ENCODE assay signal across 8 mouse cellular contexts in genomic region chr2:156047929-156048328, GRCm38 (mm10). TPM values are rescaled to one million over a fixed set of nuclear protein-coding genes. Genes with fewer than 3 reads are reported as not detected.
DNase-seq lines count a peak whose midpoint lies in the region; ATAC-seq and TF ChIP-seq lines count a peak whose summit lies in the region.

No protein-coding gene starts in this region.

- no peak overlapping the region for H3K27ac ChIP-seq in liver, postnatal 0 days (ENCODE audit: low read depth)
- H3K27ac ChIP-seq in embryonic facial prominence, embryonic 10.5 days (replicated peaks), result no peak overlapping the region
- no peak overlapping the region for H3K27ac ChIP-seq in limb, embryonic 10.5 days
- no peak overlapping the region for H3K27ac ChIP-seq in stomach, embryonic 14.5 days (ENCODE audit: low read length)

- WGBS in liver, postnatal 0 days (ENCODE audit: insufficient replicate concordance), result 12% methylated on average over 19 of the region's 19 CpGs
- WGBS in embryonic facial prominence, embryonic 10.5 days, result 5% methylated on average over 19 of the region's 19 CpGs
- WGBS in limb, embryonic 10.5 days, result 7% methylated on average over 19 of the region's 19 CpGs
- 7% methylated on average over 19 of the region's 19 CpGs for whole genome bisulfite sequencing in stomach, embryonic 14.5 days

- H3K9me3 ChIP-seq in liver, postnatal 0 days (ENCODE audit: low read length), result no peaks in the 10 kb centered on the region
- H3K9me3 ChIP-seq in embryonic facial prominence, embryonic 10.5 days, result no peaks in the 10 kb centered on the region
- H3K9me3 ChIP-seq in limb, embryonic 10.5 days (replicated peaks), result no peaks in the 10 kb centered on the region
- H3K9me3 ChIP-seq in stomach, embryonic 14.5 days (ENCODE audit: control insufficient read depth, low read depth, low read length), result no peaks in the 10 kb centered on the region

- no peak overlapping the region for H3K9ac ChIP-seq in liver, postnatal 0 days (replicated peaks)
- H3K9ac ChIP-seq in stomach, embryonic 14.5 days (replicated peaks; ENCODE audit: low read depth, low read length), result no peak overlapping the region

- DNase-seq in liver, result peak; percentile 21
- DNase-seq in liver, postnatal 0 days, result no peak
- DNase-seq in embryonic facial prominence, embryonic 10.5 days (ENCODE audit: low spot score), result peak; percentile 33
- DNase-seq in limb, embryonic 10.5 days (ENCODE audit: low spot score), result no peak
- no peak for DNase-seq in layer of hippocampus, postnatal 10 days (ENCODE audit: low spot score in 2 of 2)
- DNase-seq in gastrocnemius, adult 8-10 months (ENCODE audit: low spot score in 2 of 2), result no peak
- DNase-seq in frontal cortex, postnatal 25 days (ENCODE audit: low spot score in 2 of 2), result no peak

- ATAC-seq in liver, postnatal 0 days, result no peak
- ATAC-seq in stomach, embryonic 14.5 days (ENCODE audit: insufficient number of reproducible peaks, insufficient read depth, low FRiP score, low read depth), result 0 out of 2 replicates have a peak, but pooled peaks have one; percentile 31

- H3K4me2 ChIP-seq in liver, postnatal 0 days (ENCODE audit: low read depth, low read length), result no peak overlapping the region
- peak overlapping the region; percentile 32 for H3K4me2 ChIP-seq in stomach, embryonic 14.5 days (replicated peaks; ENCODE audit: low read depth, low read length)

- H3K27me3 ChIP-seq in liver, postnatal 0 days (ENCODE audit: insufficient read depth, low read length), result 0 out of 2 replicates have a peak, but pooled peaks cover 11% of the 10 kb centered on the region
- H3K27me3 ChIP-seq in embryonic facial prominence, embryonic 10.5 days (replicated peaks; ENCODE audit: low read depth, poor library complexity, severe bottlenecking), result peaks cover 39% of the 10 kb centered on the region
- H3K27me3 ChIP-seq in limb, embryonic 10.5 days (ENCODE audit: low read depth, poor library complexity, severe bottlenecking), result peaks cover 31% of the 10 kb centered on the region
- H3K27me3 ChIP-seq in stomach, embryonic 14.5 days (ENCODE audit: control insufficient read depth, insufficient read depth, low read length), result no peaks in the 10 kb centered on the region

- H3K36me3 ChIP-seq in liver, postnatal 0 days (replicated peaks; ENCODE audit: insufficient read depth, low read length), result no peaks in the 10 kb centered on the region
- no peaks in the 10 kb centered on the region for H3K36me3 ChIP-seq in embryonic facial prominence, embryonic 10.5 days (replicated peaks)
- no peaks in the 10 kb centered on the region for H3K36me3 ChIP-seq in limb, embryonic 10.5 days
- H3K36me3 ChIP-seq in stomach, embryonic 14.5 days (ENCODE audit: control insufficient read depth, insufficient read depth, low read length), result no peaks in the 10 kb centered on the region

- H3K4me3 ChIP-seq in liver, postnatal 0 days (ENCODE audit: low read depth, low read length), result no peak overlapping the region
- H3K4me3 ChIP-seq in embryonic facial prominence, embryonic 10.5 days, result peak overlapping the region; percentile 39
- H3K4me3 ChIP-seq in limb, embryonic 10.5 days, result peak overlapping the region; percentile 16; the same call in 1 of the 2 replicates
- no peak overlapping the region for H3K4me3 ChIP-seq in stomach, embryonic 14.5 days (ENCODE audit: low read depth, low read length)

- no peak for TF ChIP-seq EP300 in liver, postnatal 0 days (IDR thresholded peaks at IDR 0.05; ENCODE audit: low read depth)

- H3K4me1 ChIP-seq in liver, postnatal 0 days (ENCODE audit: insufficient read depth), result no peaks in the 10 kb centered on the region
- peaks cover 7% of the 10 kb centered on the region for H3K4me1 ChIP-seq in embryonic facial prominence, embryonic 10.5 days
- peaks cover 11% of the 10 kb centered on the region; the same call in 1 of the 2 replicates for H3K4me1 ChIP-seq in limb, embryonic 10.5 days
- no peaks in the 10 kb centered on the region for H3K4me1 ChIP-seq in stomach, embryonic 14.5 days (ENCODE audit: control insufficient read depth, insufficient read depth, low read length)

- no peak for TF ChIP-seq CTCF in liver, postnatal 0 days (IDR thresholded peaks at IDR 0.05; ENCODE audit: low read depth)

RNA-seq across cellular contexts. Expression of gene Fer1l4, which starts 4.8 kb away (rescaled TPM):
- polyA plus RNA-seq in liver, postnatal 0 days (2015; fragmentation: Nextera tagmentation; extraction: Ambion mirVana), result not detected in 2 replicates
- 0.11 TPM in 1 of 2 replicates, not detected in the other for polyA plus RNA-seq in embryonic facial prominence, embryonic 10.5 days (2016; fragmentation: Nextera tagmentation; extraction: Ambion mirVana)
- polyA plus RNA-seq in limb, embryonic 10.5 days (2016; fragmentation: Nextera tagmentation; extraction: Ambion mirVana), result not detected in 2 replicates
- 0.78 and 1.6 TPM in 2 replicates for polyA plus RNA-seq in stomach, embryonic 14.5 days (2014; fragmentation: Nextera tagmentation; extraction: Ambion mirVana)
- not detected for total RNA-seq in layer of hippocampus, postnatal 10 days (2021)
- not detected for total RNA-seq in gastrocnemius, adult 8-10 months (2022)

RNA-seq across cellular contexts. Expression of gene Spag4, which starts 17.0 kb away (rescaled TPM):
- 0.54 and 0.74 TPM in 2 replicates for polyA plus RNA-seq in liver, postnatal 0 days (2015; fragmentation: Nextera tagmentation; extraction: Ambion mirVana)
- 5.9 and 6.0 TPM in 2 replicates for polyA plus RNA-seq in embryonic facial prominence, embryonic 10.5 days (2016; fragmentation: Nextera tagmentation; extraction: Ambion mirVana)
- polyA plus RNA-seq in limb, embryonic 10.5 days (2016; fragmentation: Nextera tagmentation; extraction: Ambion mirVana), result 5.6 and 5.9 TPM in 2 replicates
- polyA plus RNA-seq in stomach, embryonic 14.5 days (2014; fragmentation: Nextera tagmentation; extraction: Ambion mirVana), result 3.1 and 4.2 TPM in 2 replicates
- total RNA-seq in layer of hippocampus, postnatal 10 days (2021), result 1 to 10 TPM; 3.3 to 6.7 TPM
- 1 to 10 TPM in 2 of 4 experiments, under 1 TPM in 1, not detected in 1; 0.83 to 1.2 (median 1.2) TPM for total RNA-seq in gastrocnemius, adult 8-10 months (2022)

RNA-seq across cellular contexts. Expression of gene Ergic3, which starts 40.1 kb away (rescaled TPM):
- 64.5 and 64.8 TPM in 2 replicates for polyA plus RNA-seq in liver, postnatal 0 days (2015; fragmentation: Nextera tagmentation; extraction: Ambion mirVana)
- 178 and 183 TPM in 2 replicates for polyA plus RNA-seq in embryonic facial prominence, embryonic 10.5 days (2016; fragmentation: Nextera tagmentation; extraction: Ambion mirVana)
- 191 TPM in 2 replicates for polyA plus RNA-seq in limb, embryonic 10.5 days (2016; fragmentation: Nextera tagmentation; extraction: Ambion mirVana)
- 264 and 266 TPM in 2 replicates for polyA plus RNA-seq in stomach, embryonic 14.5 days (2014; fragmentation: Nextera tagmentation; extraction: Ambion mirVana)
- 100 to 1,000 TPM; 198 to 232 TPM for total RNA-seq in layer of hippocampus, postnatal 10 days (2021)
- 10 to 100 TPM; 42.5 to 54.4 (median 49.1) TPM for total RNA-seq in gastrocnemius, adult 8-10 months (2022)

RNA-seq across cellular contexts. Expression of gene 6430550D23Rik, which starts 40.2 kb away (rescaled TPM):
- polyA plus RNA-seq in liver, postnatal 0 days (2015; fragmentation: Nextera tagmentation; extraction: Ambion mirVana), result 0.64 and 0.90 TPM in 2 replicates
- polyA plus RNA-seq in embryonic facial prominence, embryonic 10.5 days (2016; fragmentation: Nextera tagmentation; extraction: Ambion mirVana), result 0.91 and 1.4 TPM in 2 replicates
- polyA plus RNA-seq in limb, embryonic 10.5 days (2016; fragmentation: Nextera tagmentation; extraction: Ambion mirVana), result 1.2 and 1.5 TPM in 2 replicates
- polyA plus RNA-seq in stomach, embryonic 14.5 days (2014; fragmentation: Nextera tagmentation; extraction: Ambion mirVana), result 2.1 and 2.2 TPM in 2 replicates
- total RNA-seq in layer of hippocampus, postnatal 10 days (2021), result 1 to 10 TPM in 1 of 2 experiments, under 1 TPM in 1; 0.80 to 1.1 TPM
- under 1 TPM in 2 of 4 experiments, not detected in 2; 0.54 to 0.76 TPM for total RNA-seq in gastrocnemius, adult 8-10 months (2022)

Comparison
In these comparisons a context has a peak if more than half of its experiments do, and no peak if none do; other contexts are left out.
1. DNase-seq: peak in liver (single experiment) and embryonic facial prominence, embryonic 10.5 days (single experiment); none in liver, postnatal 0 days (single experiment), limb, embryonic 10.5 days (single experiment), layer of hippocampus, postnatal 10 days (0 of 2), gastrocnemius, adult 8-10 months (0 of 2) and frontal cortex, postnatal 25 days (0 of 2).
2. H3K4me3 ChIP-seq: peak in embryonic facial prominence, embryonic 10.5 days (single experiment) and limb, embryonic 10.5 days (single experiment); none in liver, postnatal 0 days (single experiment) and stomach, embryonic 14.5 days (single experiment).